Mouse (Mus musculus) A20 (cell line): ENCODE measurements around the gene Fam24a.

ENCODE experiments used
- DNase-seq: peaks from one replicate; pipeline ENCODE4 v3.0.0-alpha.2; 2011; ENCODE audit warnings: low read depth, low spot score

Fam24a gene

GRCm38 (mm10) chr7:131333564-131333963, at the start of gene Fam24a:
TSS of gene Fam24a (plus strand) at chr7:131333864.
- no peak for DNase-seq

- DNase-seq: peak; percentile 8
These were observed 36.5 kb upstream of the Fam24a start for GRCm38 (mm10) chr7:131297151-131297550.

DNA sequence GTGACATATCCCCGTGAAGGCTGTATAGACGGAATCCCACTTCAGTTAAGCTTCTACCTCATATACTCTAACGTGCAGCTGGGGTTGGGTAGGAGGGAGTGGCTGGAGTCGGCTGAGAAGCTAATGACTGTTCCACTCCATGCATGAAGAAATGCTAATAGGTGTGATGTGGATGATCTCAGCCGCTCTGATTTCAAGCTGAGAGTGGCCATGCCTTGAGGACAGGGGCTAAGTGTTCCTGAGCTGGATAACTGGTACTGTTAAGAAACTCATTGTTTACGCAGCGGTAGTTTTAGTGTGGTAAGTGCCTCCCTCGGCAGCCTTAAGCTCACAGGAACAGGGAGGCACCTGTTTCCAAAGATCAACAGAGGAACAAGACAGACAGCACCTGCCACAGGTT, 30.3 kb upstream of the Fam24a start:
- no peak for DNase-seq

GRCm38 (mm10) chr7:131306733-131307132, 26.9 kb upstream of the Fam24a start:
- DNase-seq: no peak

DNA sequence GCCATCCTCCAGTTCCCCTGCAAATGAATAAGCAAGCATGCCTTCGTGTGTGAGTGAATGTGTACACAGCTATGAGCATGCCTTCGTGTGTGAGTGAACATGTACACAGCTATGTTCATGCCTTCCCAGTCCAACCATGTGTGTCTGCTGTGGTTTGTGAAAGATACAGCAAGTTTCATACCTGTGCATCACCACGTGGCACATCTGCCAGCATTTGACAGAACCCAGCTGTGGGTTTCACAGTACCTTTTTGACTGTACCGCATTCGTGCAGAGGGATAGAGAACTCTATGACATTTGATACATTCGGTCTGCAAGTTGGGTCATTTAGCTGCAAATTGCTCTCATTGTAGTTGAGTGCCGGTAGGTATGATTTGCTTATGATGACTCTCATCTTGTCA, 19.2 kb upstream of the Fam24a start:
- no peak for DNase-seq

DNA sequence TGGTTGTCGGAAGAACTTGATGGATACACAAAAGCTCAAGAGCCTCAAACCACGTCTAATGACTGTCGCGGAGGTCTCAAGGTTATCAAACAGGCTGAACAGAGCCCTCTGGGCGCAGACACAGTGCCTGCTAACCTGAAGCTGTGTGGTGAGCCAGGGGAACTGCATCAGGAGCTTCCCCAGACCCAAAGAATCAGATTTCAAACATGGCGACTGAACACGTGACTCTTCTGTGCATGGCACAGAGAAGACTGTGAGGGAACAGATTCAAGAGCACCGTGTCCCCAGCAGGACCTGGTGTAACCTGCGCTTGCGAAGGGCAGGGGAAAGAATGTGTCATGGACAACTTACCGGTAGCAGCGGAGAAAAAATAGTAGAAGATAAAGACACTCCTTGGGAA, 16.1 kb upstream of the Fam24a start:
- DNase-seq: no peak

DNA sequence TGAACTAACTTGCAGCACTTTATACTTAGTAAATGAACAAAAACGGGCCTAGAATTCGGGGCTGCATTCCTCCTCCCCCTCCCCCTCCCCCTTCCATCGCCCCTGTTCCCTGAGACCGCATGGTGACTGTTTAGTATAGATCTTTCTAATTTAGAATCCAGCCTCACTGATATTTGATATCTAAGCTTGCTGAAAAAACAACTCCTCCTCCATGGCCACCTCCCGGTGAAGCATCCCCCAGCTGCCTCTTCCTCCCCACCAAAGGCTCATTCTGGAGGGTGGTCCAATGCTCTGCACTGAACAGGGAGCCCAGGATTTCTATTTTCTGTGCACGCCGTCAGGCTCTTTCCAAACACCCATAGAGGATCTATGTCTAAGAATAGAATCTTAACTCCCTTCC, 15.3 kb upstream of the Fam24a start:
- DNase-seq: no peak

GRCm38 (mm10) chr7:131322192-131322591, 11.5 kb upstream of the Fam24a start, which contains the start of gene Cuzd1:
TSS of gene Cuzd1 (minus strand) at chr7:131322292.
- no peak for DNase-seq

DNA sequence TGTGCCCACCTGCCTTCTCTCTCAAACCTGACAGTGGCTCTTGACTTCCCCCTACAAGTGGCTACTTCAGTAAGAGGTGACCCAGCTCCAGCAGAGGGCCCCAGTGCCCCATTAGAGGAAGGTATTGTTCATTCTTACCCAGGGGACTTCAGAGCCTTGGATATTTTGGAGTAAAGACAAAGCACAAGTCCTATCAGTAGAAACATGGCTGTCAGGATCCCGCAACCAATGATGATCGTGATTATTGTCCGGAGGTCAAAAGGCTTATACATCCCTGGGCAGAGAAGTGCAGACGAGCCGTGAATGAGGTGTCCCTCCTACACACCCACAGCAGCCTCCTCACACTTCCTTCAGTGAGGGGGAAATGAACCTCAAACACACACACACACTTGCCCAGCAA, 6.6 kb upstream of the Fam24a start:
- peak; percentile 29 for DNase-seq

DNA sequence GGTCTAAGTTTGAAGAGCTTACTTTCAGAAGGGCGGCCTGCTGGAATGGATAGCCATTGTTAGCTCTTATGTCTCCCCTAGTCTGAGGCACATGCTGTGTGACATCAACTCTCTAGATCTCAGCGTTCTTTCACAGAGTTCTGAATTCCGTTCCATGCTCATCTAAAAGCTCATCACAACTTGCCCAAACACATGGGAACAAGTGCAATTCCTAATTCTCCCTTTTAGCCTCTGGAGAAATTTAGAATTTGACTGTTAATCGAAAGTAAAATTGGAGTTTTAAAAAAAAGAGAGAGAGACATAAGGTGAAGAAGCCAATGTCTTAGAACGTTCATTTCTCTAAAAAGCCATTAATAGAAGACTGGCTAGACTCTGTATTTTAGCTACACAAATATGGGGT, 4.2 kb upstream of the Fam24a start, which contains the start of gene Fam24b:
TSS of gene Fam24b (minus strand) at position 101 of the 400 bp plus-strand sequence.
- no peak for DNase-seq

GRCm38 (mm10) chr7:131331688-131332087, 2.0 kb upstream of the Fam24a start:
- DNase-seq: peak; percentile 25

DNA sequence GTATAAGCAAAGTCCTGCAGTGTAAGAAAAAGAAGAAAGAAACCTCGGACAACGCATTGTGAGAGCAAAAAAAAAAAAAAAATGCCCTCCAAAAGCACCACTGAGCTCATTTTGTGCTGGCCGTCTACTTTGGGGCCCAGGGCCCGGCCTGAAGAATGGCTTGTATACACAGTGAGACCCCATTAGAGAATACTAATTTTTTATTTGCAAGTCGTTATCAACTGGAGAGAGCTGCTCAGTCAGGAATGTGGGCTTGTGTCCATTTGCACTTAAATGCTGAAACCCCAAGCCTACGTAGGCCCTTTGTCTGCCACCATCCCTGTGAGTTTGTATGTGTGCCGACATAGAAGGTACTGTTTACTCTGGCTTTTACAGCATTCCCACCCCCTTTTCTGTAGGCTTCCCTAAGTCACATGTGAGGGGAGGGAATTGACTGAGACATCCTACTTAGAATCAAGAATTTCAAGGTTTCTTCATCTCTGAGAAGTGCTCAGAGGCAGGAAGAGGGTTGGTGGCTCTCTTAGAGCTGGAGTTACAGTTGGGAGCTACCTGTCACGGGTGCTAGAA, 3.9 kb downstream of the Fam24a start:
- no peak for DNase-seq

GRCm38 (mm10) chr7:131345856-131346541, 12.3 kb downstream of the Fam24a start:
- no peak for DNase-seq

DNA sequence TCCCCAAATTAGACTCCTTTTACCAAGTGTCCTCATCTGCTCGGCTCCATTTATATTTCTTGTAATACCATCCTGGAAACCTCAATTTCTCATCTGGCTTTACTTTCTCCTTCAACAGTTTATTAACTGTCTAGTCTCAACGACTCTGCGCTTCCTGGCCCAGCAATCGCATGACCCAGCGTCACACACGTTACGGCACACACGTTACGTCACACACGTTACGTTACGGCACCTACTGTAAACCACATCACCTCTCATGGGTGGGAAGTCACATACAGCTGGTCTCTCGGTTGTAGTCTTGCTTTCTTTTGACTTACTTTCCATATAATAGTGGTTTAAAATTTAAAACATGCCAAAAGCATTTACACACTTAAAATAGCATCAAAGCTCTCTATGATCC, 22.4 kb downstream of the Fam24a start:
- DNase-seq: no peak

DNA sequence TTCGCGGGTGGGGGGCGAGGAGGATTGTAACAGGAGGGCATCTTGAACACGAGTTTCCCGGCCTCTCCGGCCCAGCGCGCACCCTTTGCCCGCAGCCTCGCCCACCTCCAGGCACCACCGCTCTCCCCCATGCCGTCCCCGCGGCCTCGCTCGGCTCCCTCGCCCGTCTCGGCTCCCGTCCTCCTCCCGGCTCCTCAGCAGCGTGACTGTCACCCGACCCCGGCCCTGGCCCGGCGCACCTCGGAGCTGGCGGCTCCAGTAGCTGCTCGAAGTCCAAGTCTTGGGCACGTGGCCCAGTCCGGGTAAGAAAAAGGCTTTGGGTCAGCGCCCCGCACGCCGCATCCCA, 28.6 kb downstream of the Fam24a start:
- no peak for DNase-seq

GRCm38 (mm10) chr7:131362615-131363300, 29.1 kb downstream of the Fam24a start, which contains the start of gene 2310057M21Rik:
TSS of gene 2310057M21Rik (minus strand) at chr7:131362759.
- peak; percentile 95 for DNase-seq

DNA sequence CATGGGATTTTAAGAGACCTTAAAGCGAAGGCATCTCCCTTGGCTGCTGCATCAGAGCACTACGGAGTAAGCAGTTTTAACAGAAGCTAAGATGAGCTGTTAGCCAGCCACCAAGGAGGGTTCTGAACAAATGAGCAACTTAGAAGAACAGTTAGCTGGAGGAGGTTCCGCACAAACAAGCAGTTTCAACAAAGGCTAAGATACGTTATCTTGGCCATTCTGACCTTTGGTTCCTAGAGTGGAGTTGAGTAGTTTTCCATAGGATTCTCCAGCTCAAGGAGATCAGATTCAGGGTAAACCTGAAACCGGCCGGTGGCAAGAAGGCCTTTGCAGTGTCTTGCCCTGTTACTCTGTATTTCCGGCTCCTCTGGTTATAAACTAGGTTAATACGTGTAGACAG, 30.5 kb downstream of the Fam24a start:
- no peak for DNase-seq

DNA sequence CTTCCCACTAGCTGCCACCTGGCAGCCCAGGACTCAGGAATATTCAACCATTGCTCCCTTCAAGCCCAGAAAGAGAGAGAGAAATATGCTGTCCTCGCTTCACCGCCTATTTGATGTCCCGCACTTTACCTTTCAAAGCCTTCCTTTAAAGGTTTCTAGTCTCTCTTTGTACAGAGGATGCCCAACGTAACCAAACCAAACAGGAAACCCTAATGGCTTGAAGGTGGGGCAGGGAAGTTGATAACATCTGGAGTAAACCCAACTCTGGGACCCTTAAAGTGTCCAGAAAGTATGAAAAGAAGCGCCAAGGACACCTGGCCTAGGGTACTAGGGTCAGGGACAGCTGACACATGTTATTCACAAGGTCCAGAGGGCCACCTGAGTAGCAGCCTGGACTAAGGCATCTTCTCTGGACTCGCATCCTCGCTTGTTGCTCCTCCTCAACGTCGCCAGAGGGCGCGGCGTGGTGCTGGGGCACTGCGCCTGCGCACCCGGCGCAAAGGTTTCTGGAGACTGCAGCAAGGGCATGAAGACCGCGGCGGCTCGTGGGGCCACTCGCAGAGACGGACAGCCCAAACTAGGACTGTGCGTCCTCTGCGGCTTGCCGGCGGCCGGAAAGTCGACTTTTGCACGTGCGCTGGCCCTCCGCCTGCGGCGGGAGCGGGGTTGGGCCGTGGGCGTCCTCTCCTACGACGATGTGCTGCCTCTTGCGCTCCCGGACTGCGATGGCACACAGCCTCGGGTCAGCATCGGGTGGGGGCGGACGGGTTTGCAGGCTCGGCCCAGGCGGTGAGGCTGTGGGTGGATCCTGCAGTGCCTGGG, 37.2 kb downstream of the Fam24a start, which contains the start of gene Pstk:
TSS of gene Pstk (plus strand) at position 494 of the 822 bp plus-strand sequence.
- DNase-seq: peak; percentile 93

- no peak for DNase-seq
These were observed 37.8 kb downstream of the Fam24a start for GRCm38 (mm10) chr7:131371470-131371860.

GRCm38 (mm10) chr7:131371880-131372651, 38.4 kb downstream of the Fam24a start:
- DNase-seq: peak; percentile 52
